Mouse (Mus musculus): ENCODE measurements around the gene Cpsf4l. TPM values are rescaled to one million over a fixed set of nuclear protein-coding genes. Genes with fewer than 3 reads are reported as not detected.
A peak's percentile ranks its signal among the peaks of the same experiment; 100 is the strongest.

Gene Cpsf4l
- polyA plus RNA-seq, 1 experiment, result not detected

DNA sequence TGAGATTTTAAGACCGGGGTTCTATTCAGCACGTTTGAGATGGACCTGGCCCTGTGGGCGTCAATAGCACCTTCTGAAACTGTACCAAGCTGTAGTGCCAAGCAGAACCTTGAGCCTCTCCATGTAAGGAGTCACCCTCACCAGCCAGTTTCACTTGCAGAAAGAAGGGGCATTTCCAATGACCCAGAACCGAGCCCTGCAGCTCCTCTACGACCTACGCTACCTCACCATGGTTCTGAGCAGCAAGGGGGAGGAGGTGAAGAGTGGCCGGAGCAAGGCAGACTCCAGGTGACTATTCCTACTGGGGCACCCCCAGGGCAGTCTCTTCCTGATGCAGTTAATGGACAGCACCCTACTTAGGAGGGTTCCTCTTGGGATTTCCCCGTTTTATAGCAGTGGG is 51.5 kb downstream of the Cpsf4l start:
- no peaks in the 10 kb centered on the region for H3K9me3 ChIP-seq
- peaks cover 16% of the 10 kb centered on the region; the same call in 1 of the 2 replicates for H3K4me1 ChIP-seq
- H3K36me3 ChIP-seq (replicated peaks; ENCODE audit: low read length), result peaks cover 96% of the 10 kb centered on the region
- H3K27me3 ChIP-seq (replicated peaks), result no peaks in the 10 kb centered on the region
- TF ChIP-seq FLI1 (IDR thresholded peaks at IDR 0.05; ENCODE audit: low read length), result no peak
- no peak for TF ChIP-seq GATA1 (IDR thresholded peaks at IDR 0.05; ENCODE audit: borderline replicate concordance, low read length)
- H3K4me3 ChIP-seq (replicated peaks), result no peak overlapping the region

DNA sequence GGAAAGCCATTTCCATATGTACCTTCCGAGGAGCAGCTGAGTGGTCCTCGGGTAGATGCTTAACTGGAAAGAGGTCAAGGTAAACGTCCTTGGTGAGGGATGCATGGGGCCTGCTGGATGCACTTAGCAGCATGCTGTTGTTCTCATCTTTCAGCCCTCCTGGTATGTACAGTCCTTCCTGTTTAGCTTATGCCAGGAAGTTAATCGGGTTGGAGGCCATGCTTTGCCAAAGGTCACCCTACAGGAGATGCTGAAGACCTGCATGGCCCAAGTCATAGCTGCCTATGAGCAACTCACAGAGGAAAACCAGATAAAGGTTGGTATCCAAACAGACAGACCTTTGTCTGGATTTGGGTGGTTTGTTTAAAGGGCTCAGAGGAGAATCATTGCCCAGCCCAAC is 52.6 kb downstream of the Cpsf4l start:
- TF ChIP-seq GATA1 (IDR thresholded peaks at IDR 0.05; ENCODE audit: borderline replicate concordance, low read length) (no peak), FLI1 (IDR thresholded peaks at IDR 0.05; ENCODE audit: low read length) (no peak)
- peaks cover 16% of the 10 kb centered on the region; the same call in 1 of the 2 replicates for H3K4me1 ChIP-seq
- no peak overlapping the region for H3K4me3 ChIP-seq (replicated peaks)
- no peaks in the 10 kb centered on the region for H3K27me3 ChIP-seq (replicated peaks)
- H3K36me3 ChIP-seq (replicated peaks; ENCODE audit: low read length), result peaks cover 98% of the 10 kb centered on the region
- no peaks in the 10 kb centered on the region for H3K9me3 ChIP-seq

DNA sequence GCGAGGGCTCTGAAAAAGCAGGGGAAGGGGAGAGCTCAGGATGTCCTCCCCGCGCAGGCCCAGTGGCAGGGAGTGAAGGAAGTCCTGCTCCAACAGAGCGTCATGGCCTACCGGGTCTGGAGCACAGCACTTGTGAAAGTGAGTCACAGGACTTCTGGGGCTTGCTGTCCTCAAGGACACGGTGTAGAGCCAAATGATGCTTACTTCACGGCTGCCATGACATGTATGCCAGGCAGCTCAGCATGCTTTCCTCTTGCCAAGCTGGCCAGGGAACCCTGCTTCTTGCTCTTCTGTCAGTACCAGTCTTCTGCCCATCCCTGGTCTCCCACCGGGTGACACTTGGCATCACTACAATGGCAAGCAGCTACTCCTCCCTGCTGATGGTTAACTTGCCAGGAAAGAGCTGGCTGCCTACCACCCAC is 53.3 kb downstream of the Cpsf4l start:
- TF ChIP-seq FLI1 (IDR thresholded peaks at IDR 0.05; ENCODE audit: low read length) (no peak), GATA1 (IDR thresholded peaks at IDR 0.05; ENCODE audit: borderline replicate concordance, low read length) (no peak)

DNA sequence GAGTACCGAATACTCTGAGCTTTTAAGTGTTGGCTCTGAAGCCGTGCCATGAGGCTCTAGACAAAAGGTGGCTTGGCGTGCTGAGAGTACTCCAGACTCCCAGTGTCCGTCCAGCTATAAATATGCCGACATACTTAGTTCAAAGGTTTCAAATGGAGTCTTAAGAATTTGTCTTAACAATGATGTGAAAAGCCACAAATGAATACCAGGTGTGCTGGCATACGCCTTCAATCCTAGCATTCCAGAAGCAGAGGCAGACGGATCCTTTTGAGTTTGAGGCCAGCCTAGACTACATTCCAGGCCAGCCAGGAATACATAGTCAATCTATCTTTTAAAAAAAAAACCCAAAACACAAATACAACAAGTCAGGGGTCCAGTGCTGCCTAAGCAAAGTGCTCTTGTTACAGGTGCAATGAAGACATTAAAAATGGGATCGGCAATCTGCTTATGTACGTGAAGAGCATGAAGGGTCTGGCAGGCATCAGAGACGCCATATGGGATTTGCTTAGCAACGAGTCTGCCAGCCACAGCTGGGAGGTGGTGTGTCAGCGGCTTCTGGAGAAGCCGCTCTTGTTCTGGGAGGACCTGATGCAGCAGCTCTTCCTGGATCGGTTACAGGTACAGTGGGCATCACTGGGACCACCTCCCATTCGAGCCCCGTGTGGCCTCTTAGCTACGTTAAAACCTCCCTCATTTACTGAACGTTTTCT is 55.1 kb downstream of the Cpsf4l start:
- no peak for TF ChIP-seq GATA1 (IDR thresholded peaks at IDR 0.05; ENCODE audit: borderline replicate concordance, low read length)
- H3K36me3 ChIP-seq (replicated peaks; ENCODE audit: low read length), result peaks cover 88% of the 10 kb centered on the region

More for the DNA sequence above, 53.3 kb downstream of the Cpsf4l start:
- H3K9me3 ChIP-seq, result no peaks in the 10 kb centered on the region
- no peak overlapping the region for H3K4me3 ChIP-seq (replicated peaks)
- H3K4me1 ChIP-seq, result peaks cover 10% of the 10 kb centered on the region; the same call in 1 of the 2 replicates
- no peaks in the 10 kb centered on the region for H3K27me3 ChIP-seq (replicated peaks)
- peaks cover 98% of the 10 kb centered on the region for H3K36me3 ChIP-seq (replicated peaks; ENCODE audit: low read length)

DNA sequence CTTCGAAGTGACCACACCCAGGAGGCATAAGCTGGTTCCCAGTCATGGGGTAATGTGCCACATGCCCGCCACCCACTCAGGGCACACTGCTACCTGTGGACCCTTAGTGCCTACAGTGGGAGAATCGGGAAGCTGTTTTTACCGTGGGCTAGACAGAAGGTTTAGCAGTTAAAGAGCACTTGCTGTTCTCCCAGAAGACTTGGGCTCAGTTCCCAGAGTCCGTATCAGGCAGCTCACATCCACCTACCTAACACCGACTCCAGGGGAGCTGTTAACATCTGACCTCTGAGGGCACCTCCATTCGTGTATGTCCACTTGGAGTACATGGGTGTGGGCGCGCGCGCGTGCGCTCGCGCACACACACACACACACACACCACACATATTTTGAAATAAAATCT is 55.7 kb downstream of the Cpsf4l start:
- Histone ChIP-seq H3K27me3 (replicated peaks) (no peaks in the 10 kb centered on the region), H3K4me1 (peaks cover 20% of the 10 kb centered on the region), H3K9me3 (no peaks in the 10 kb centered on the region), H3K4me3 (replicated peaks) (peak overlapping the region; percentile 33), H3K36me3 (replicated peaks; ENCODE audit: low read length) (peaks cover 82% of the 10 kb centered on the region)
- TF ChIP-seq FLI1 (IDR thresholded peaks at IDR 0.05; ENCODE audit: low read length), result no peak
- no peak for TF ChIP-seq GATA1 (IDR thresholded peaks at IDR 0.05; ENCODE audit: borderline replicate concordance, low read length)

More for the DNA sequence above, 55.1 kb downstream of the Cpsf4l start:
- H3K4me3 ChIP-seq (replicated peaks), result no peak overlapping the region
- H3K27me3 ChIP-seq (replicated peaks), result no peaks in the 10 kb centered on the region
- no peaks in the 10 kb centered on the region for H3K9me3 ChIP-seq
- H3K4me1 ChIP-seq, result peaks cover 19% of the 10 kb centered on the region

DNA sequence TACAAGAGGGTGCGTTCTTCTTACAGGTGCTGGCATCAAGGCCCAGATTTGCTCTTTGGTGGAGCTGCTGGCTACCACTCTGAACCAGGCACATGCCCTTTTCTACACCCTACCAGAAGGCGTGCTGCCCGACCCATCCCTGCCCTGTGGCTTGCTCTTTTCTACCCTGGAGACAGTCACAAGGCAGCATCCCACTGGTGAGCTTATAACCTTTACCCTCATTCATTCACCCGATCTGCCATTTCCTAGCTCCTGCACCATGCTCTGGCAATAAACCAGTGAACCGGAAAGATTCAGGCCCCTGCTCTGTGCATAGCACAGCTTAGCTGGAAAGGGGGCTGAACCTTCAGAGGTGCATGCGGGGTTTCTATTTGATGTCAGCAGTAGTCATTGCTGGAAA is 57.3 kb downstream of the Cpsf4l start:
- Histone ChIP-seq H3K4me1 (peaks cover 36% of the 10 kb centered on the region), H3K27me3 (replicated peaks) (no peaks in the 10 kb centered on the region), H3K9me3 (no peaks in the 10 kb centered on the region), H3K4me3 (replicated peaks) (no peak overlapping the region), H3K36me3 (replicated peaks; ENCODE audit: low read length) (peaks cover 67% of the 10 kb centered on the region)
- no peak for TF ChIP-seq FLI1 (IDR thresholded peaks at IDR 0.05; ENCODE audit: low read length)
- no peak for TF ChIP-seq GATA1 (IDR thresholded peaks at IDR 0.05; ENCODE audit: borderline replicate concordance, low read length)

DNA sequence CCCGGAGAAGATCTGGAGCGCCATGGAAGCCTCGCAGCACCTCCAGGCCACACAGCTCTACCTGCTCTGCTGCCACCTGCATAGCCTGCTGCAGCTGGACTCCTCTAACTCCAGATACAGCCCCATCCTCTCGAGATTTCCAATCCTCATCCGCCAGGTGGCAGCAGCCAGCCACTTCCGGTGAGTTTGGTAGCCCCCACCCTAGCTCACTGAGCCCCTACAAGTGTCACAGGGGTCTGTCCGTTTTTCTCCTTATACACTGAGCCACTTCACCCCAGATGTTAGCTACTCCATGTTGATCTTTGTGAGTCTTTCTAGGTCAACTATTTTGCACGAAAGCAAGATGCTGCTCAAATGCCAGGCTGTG is 57.9 kb downstream of the Cpsf4l start:
- Histone ChIP-seq H3K4me1 (peaks cover 32% of the 10 kb centered on the region), H3K4me3 (replicated peaks) (no peak overlapping the region), H3K36me3 (replicated peaks; ENCODE audit: low read length) (peaks cover 61% of the 10 kb centered on the region), H3K9me3 (no peaks in the 10 kb centered on the region), H3K27me3 (replicated peaks) (no peaks in the 10 kb centered on the region)
- TF ChIP-seq GATA1 (IDR thresholded peaks at IDR 0.05; ENCODE audit: borderline replicate concordance, low read length), result no peak
- no peak for TF ChIP-seq FLI1 (IDR thresholded peaks at IDR 0.05; ENCODE audit: low read length)

DNA sequence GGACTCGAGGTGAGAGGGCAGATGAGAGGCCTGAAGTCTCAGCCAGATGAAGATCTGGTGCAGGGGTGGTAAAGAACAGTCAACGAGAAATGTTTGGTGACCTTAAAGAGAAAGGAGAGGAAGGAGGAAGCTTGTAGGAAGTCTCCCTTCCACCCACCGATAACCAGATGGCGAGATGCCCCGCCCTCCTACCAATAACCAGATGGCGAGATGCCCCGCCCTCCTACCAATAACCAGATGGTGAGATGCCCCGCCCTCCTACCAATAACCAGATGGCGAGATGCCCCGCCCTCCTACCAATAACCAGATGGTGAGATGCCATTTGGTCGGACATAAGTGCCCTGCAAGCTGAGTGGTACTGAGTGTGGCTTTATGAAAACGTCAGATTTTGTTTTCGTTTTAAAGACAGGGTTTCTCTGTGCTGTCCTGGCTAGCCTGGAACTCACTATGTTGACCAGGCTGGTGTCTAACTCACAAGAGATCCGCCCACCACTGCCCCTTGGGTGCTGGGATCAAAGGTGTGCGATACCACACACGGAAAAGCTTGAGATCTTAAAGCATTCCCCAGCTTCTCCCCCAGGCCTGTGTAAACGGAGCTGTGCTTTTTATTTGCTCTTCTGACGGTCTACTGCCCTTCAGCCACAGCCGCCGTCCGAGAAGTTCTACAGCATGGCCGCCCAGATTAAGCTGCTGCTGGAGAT is 58.5 kb downstream of the Cpsf4l start:
- H3K36me3 ChIP-seq (replicated peaks; ENCODE audit: low read length), result peaks cover 56% of the 10 kb centered on the region
- H3K4me3 ChIP-seq (replicated peaks), result no peak overlapping the region
- TF ChIP-seq FLI1 (IDR thresholded peaks at IDR 0.05; ENCODE audit: low read length), result no peak
- no peak for TF ChIP-seq GATA1 (IDR thresholded peaks at IDR 0.05; ENCODE audit: borderline replicate concordance, low read length)
- H3K9me3 ChIP-seq, result no peaks in the 10 kb centered on the region
- peaks cover 4% of the 10 kb centered on the region for H3K27me3 ChIP-seq (replicated peaks)
- H3K4me1 ChIP-seq, result peaks cover 30% of the 10 kb centered on the region

DNA sequence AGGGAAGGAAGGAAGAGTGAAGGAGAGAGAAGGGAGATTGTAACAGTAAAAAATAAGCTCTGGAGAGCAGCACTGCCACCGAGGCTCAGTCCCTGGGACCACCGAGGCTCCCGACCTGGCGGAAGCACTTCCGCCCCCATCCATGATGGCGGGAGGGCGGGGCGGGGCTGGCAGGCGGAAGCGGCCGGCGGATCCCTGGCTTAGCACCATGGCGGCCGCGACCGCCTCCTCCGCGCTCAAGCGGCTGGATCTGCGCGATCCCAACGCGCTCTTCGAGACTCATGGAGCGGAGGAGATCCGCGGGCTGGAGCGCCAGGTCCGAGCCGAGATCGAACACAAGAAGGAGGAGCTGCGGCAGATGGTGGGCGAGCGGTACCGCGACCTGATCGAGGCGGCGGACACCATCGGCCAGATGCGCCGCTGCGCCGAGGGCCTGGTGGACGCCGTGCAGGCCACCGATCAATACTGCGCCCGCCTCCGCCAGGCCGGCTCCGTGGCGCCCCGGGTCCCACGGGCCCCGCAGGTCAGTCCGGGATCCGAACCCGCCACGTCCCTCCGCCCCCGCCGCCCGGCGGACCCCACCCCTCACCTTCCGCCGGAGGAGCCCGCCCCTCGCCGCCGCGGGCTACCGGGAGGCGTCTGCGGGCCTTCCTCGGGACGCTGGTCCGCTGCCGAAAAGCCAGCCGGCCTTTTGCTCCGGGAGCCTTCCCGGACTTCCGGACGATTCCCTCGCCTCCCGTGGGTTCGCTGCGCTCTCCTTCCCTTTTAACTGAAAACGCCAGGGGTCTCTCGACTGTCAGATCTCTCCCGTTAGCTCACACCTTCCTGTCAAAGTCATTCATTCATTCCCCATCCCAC is 60.2 kb downstream of the Cpsf4l start, which contains the start of gene Slc39a11:
TSS of gene Slc39a11 (minus strand) at position 727 of the 858 bp plus-strand sequence.
- peaks cover 5% of the 10 kb centered on the region for H3K27me3 ChIP-seq (replicated peaks)
- peaks cover 38% of the 10 kb centered on the region for H3K36me3 ChIP-seq (replicated peaks; ENCODE audit: low read length)
- H3K4me3 ChIP-seq (replicated peaks), result peak within 1 kb of the TSS; percentile 100
- peaks cover 12% of the 10 kb centered on the region for H3K9me3 ChIP-seq
- no peak for TF ChIP-seq FLI1 (IDR thresholded peaks at IDR 0.05; ENCODE audit: low read length)
- TF ChIP-seq GATA1 (IDR thresholded peaks at IDR 0.05; ENCODE audit: borderline replicate concordance, low read length), result no peak
- H3K4me1 ChIP-seq, result peaks cover 30% of the 10 kb centered on the region
